Mouse (Mus musculus): ENCODE results near the gene Olfr1392. TPM values are rescaled to one million over a fixed set of nuclear protein-coding genes. Genes with fewer than 3 reads are reported as not detected.

Gene Olfr1392
- polyA plus RNA-seq, 1 experiment from 2014 or later: not detected

DNA sequence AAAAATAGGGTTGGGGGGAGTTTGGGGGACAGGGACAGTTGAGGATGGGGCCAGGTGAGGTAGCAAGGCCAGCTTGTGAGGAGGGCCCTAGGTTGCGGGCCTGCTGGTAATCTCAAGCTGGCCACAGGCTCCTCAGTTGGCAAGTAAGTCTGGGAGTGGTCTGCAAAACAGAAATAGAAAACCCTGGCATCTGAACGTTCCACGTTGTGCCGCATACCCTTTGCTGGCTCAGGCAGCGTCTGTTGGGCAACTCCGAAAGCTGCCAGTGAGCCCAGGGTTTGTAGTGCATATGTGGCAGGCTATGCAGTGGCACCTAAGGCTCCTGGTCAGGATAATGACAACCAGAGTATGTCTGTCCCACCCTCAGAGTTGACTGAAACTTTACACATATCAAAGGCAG, 21.9 kb upstream of the Olfr1392 start:
- Histone ChIP-seq H3K27me3 (ENCODE audit: control insufficient read depth, insufficient read depth, low read depth, low read length) (no peaks in the 10 kb centered on the region), H3K27ac (ENCODE audit: low read length) (no peak overlapping the region), H3K4me3 (ENCODE audit: low read length) (no peak overlapping the region), H3K36me3 (ENCODE audit: control insufficient read depth, insufficient read depth, low read length) (peaks cover 18% of the 10 kb centered on the region), H3K4me1 (replicated peaks; ENCODE audit: control insufficient read depth, insufficient read depth, low read length) (no peaks in the 10 kb centered on the region; the same call in 1 of the 2 replicates), H3K9ac (ENCODE audit: low read length) (no peak overlapping the region), H3K9me3 (ENCODE audit: control insufficient read depth, low read length) (no peaks in the 10 kb centered on the region), H3K4me2 (ENCODE audit: low read depth, low read length) (no peak overlapping the region)
- WGBS: 89% methylated on average over 6 of the region's 6 CpGs
- ATAC-seq (ENCODE audit: low read depth): no peak

DNA sequence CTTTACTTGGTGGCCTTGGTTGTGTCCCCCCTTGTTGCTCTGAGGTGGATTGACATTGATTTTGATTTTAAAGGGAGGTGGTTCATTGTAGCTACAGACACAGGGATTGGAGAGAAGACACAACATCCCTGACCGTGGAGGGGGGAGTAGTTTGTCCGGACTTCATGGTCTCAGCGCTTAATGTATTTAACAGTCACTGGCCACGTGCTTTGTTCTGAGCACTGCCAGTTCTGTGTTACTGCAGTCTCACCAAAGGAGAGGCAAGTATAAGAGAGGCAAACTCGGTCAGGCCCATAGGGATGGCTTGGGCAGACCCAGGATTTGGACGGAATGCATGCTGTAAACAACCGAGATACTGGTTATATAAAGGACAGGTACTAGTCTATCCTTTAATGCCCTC, 21.0 kb upstream of the Olfr1392 start:
- no peak overlapping the region for H3K4me3 ChIP-seq (ENCODE audit: low read length)
- H3K9me3 ChIP-seq (ENCODE audit: control insufficient read depth, low read length): no peaks in the 10 kb centered on the region
- WGBS: 90% methylated on average over 7 of the region's 7 CpGs
- H3K27me3 ChIP-seq (ENCODE audit: control insufficient read depth, insufficient read depth, low read depth, low read length): no peaks in the 10 kb centered on the region
- no peak overlapping the region for H3K4me2 ChIP-seq (ENCODE audit: low read depth, low read length)
- peaks cover 18% of the 10 kb centered on the region for H3K36me3 ChIP-seq (ENCODE audit: control insufficient read depth, insufficient read depth, low read length)
- H3K27ac ChIP-seq (ENCODE audit: low read length): no peak overlapping the region
- no peak for ATAC-seq (ENCODE audit: low read depth)
- no peaks in the 10 kb centered on the region; the same call in 1 of the 2 replicates for H3K4me1 ChIP-seq (replicated peaks; ENCODE audit: control insufficient read depth, insufficient read depth, low read length)
- no peak overlapping the region for H3K9ac ChIP-seq (ENCODE audit: low read length)

DNA sequence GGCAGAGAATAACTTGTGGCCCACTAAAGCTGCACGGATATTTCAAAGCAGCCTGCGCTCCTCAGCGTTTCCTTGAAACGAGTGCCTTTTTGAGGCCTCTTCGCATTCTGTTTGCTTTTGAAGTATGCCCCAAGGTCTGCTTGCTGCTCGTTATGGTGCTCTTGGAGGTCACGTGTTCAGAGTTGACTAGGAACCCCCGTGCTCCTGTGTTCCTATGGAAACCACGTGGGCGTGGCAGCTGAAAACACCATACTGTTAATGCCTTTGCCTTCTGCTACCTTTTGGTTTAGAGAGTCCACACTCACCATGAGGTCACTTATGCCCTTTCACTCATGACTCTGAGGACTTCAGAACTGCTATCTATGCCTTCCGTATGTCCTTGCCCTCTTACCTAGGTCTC, 20.5 kb upstream of the Olfr1392 start:
- Histone ChIP-seq H3K4me3 (ENCODE audit: low read length) (no peak overlapping the region), H3K4me2 (ENCODE audit: low read depth, low read length) (no peak overlapping the region), H3K36me3 (ENCODE audit: control insufficient read depth, insufficient read depth, low read length) (peaks cover 18% of the 10 kb centered on the region), H3K27ac (ENCODE audit: low read length) (no peak overlapping the region), H3K4me1 (replicated peaks; ENCODE audit: control insufficient read depth, insufficient read depth, low read length) (no peaks in the 10 kb centered on the region; the same call in 1 of the 2 replicates), H3K27me3 (ENCODE audit: control insufficient read depth, insufficient read depth, low read depth, low read length) (no peaks in the 10 kb centered on the region), H3K9ac (ENCODE audit: low read length) (no peak overlapping the region), H3K9me3 (ENCODE audit: control insufficient read depth, low read length) (no peaks in the 10 kb centered on the region)
- ATAC-seq (ENCODE audit: low read depth): 0 out of 2 replicates have a peak, but pooled peaks have one; percentile 25
- WGBS: 59% methylated on average over 11 of the region's 11 CpGs

DNA sequence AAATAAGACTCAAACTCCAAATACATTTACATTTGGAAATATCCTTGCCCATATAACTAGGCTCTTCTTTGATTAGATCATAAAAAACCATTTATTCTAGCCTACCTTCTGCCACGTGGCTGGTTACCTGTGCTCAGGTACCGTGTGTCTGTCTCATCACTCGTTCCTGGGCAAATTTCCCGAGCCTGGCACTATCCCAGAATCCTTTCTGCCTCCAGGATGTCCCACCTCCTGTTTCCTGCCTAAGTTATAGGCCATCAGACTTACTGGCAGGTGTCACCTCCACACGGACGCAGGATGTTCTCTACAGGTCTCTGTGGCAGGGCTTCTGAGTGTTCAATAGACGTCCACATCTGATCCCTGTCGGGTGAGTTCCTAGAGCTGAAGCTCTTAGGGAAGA, 20.0 kb upstream of the Olfr1392 start:
- Histone ChIP-seq H3K27me3 (ENCODE audit: control insufficient read depth, insufficient read depth, low read depth, low read length) (no peaks in the 10 kb centered on the region), H3K9ac (ENCODE audit: low read length) (no peak overlapping the region), H3K4me2 (ENCODE audit: low read depth, low read length) (no peak overlapping the region), H3K36me3 (ENCODE audit: control insufficient read depth, insufficient read depth, low read length) (peaks cover 18% of the 10 kb centered on the region), H3K27ac (ENCODE audit: low read length) (no peak overlapping the region), H3K4me1 (replicated peaks; ENCODE audit: control insufficient read depth, insufficient read depth, low read length) (no peaks in the 10 kb centered on the region; the same call in 1 of the 2 replicates), H3K4me3 (ENCODE audit: low read length) (no peak overlapping the region), H3K9me3 (ENCODE audit: control insufficient read depth, low read length) (no peaks in the 10 kb centered on the region)
- 83% methylated on average over 8 of the region's 8 CpGs for WGBS
- ATAC-seq (ENCODE audit: low read depth): no peak

DNA sequence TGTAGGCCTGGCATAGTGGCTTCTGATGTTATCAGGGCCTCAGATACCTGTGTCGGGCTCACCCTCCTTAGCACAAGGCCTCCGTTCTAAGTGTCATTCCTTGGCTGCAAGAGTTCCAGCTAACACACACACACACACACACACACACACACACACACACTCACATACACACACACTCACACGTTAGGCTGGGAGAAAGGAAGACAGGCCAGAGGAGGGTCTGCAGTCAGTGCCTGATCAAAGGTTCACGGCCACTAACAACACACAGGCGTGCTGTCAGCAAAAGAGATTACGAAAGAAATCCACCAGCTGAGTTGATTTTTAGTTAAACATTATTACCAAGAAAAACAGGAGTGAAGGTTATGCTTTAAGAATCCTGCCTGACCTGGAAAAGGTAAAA, 18.4 kb upstream of the Olfr1392 start:
- 42% methylated on average over 6 of the region's 6 CpGs for WGBS
- Histone ChIP-seq H3K36me3 (ENCODE audit: control insufficient read depth, insufficient read depth, low read length) (peaks cover 3% of the 10 kb centered on the region; the same call in 1 of the 2 replicates), H3K9ac (ENCODE audit: low read length) (no peak overlapping the region), H3K9me3 (ENCODE audit: control insufficient read depth, low read length) (no peaks in the 10 kb centered on the region), H3K4me3 (ENCODE audit: low read length) (no peak overlapping the region), H3K4me1 (replicated peaks; ENCODE audit: control insufficient read depth, insufficient read depth, low read length) (no peaks in the 10 kb centered on the region; the same call in 1 of the 2 replicates), H3K27me3 (ENCODE audit: control insufficient read depth, insufficient read depth, low read depth, low read length) (no peaks in the 10 kb centered on the region), H3K27ac (ENCODE audit: low read length) (no peak overlapping the region), H3K4me2 (ENCODE audit: low read depth, low read length) (no peak overlapping the region)
- no peak for ATAC-seq (ENCODE audit: low read depth)

DNA sequence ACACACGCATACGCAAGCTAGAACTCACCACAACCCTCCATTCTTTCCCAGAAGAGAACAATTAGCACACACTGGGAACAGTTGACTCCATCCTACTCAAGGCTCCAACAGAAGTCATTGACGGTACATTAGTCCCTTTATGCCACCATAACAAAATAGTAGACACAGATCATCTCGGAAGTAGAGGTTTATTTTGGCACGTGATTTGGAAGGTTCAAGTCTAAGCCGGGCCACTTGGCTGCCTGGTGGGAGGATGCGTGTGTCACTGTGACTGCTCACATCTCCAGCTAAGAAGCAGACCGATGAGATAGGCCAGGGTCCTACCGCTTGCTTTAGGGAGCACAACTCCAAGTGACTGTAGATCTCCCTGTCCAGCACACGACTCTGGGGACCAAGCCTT, 17.8 kb upstream of the Olfr1392 start:
- ATAC-seq (ENCODE audit: low read depth): no peak

DNA sequence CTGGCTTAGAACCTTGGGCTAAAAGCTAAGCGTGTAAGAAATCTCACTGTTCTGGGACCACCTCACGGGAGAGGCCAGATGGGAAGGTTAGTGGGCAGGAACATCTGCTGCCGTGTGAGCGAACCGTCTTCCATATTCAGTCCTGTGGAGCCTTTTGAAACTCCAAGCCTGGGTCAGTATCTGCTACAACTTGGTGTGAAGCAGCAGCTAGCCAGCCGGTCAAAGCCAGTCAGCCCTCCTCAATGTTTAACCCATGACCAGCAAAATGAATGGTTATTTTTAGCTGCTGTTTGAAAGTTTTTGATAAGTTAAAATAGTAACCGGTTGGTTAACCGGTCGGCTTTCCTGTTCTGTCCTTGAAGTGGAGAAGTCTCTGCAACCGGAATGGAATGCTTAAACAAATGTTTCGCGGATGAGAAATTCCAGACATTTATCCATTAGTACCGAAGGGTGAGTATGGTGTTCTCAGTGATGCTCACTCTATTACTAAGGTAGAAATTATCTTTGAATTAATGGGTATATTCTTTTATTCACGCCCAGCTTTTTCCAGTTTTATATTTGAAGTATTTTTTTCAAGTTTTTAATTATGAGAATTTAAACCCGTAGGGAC, 17.0 kb upstream of the Olfr1392 start:
- Histone ChIP-seq H3K36me3 (ENCODE audit: control insufficient read depth, insufficient read depth, low read length) (no peaks in the 10 kb centered on the region), H3K27ac (ENCODE audit: low read length) (peak overlapping the region; percentile 29; the same call in 1 of the 2 replicates), H3K9ac (ENCODE audit: low read length) (no peak overlapping the region), H3K4me1 (replicated peaks; ENCODE audit: control insufficient read depth, insufficient read depth, low read length) (no peaks in the 10 kb centered on the region; the same call in 1 of the 2 replicates), H3K4me3 (ENCODE audit: low read length) (no peak overlapping the region), H3K4me2 (ENCODE audit: low read depth, low read length) (no peak overlapping the region), H3K9me3 (ENCODE audit: control insufficient read depth, low read length) (no peaks in the 10 kb centered on the region), H3K27me3 (ENCODE audit: control insufficient read depth, insufficient read depth, low read depth, low read length) (no peaks in the 10 kb centered on the region)
- no peak for ATAC-seq (ENCODE audit: low read depth)
- WGBS: 50% methylated on average over 15 of the region's 15 CpGs

More for the DNA sequence above, 17.8 kb upstream of the Olfr1392 start:
- H3K36me3 ChIP-seq (ENCODE audit: control insufficient read depth, insufficient read depth, low read length): no peaks in the 10 kb centered on the region
- 72% methylated on average over 10 of the region's 10 CpGs for WGBS
- no peak overlapping the region for H3K4me3 ChIP-seq (ENCODE audit: low read length)
- no peaks in the 10 kb centered on the region for H3K9me3 ChIP-seq (ENCODE audit: control insufficient read depth, low read length)
- H3K27ac ChIP-seq (ENCODE audit: low read length): no peak overlapping the region
- no peak overlapping the region for H3K4me2 ChIP-seq (ENCODE audit: low read depth, low read length)
- H3K27me3 ChIP-seq (ENCODE audit: control insufficient read depth, insufficient read depth, low read depth, low read length): no peaks in the 10 kb centered on the region
- no peak overlapping the region for H3K9ac ChIP-seq (ENCODE audit: low read length)
- no peaks in the 10 kb centered on the region; the same call in 1 of the 2 replicates for H3K4me1 ChIP-seq (replicated peaks; ENCODE audit: control insufficient read depth, insufficient read depth, low read length)

DNA sequence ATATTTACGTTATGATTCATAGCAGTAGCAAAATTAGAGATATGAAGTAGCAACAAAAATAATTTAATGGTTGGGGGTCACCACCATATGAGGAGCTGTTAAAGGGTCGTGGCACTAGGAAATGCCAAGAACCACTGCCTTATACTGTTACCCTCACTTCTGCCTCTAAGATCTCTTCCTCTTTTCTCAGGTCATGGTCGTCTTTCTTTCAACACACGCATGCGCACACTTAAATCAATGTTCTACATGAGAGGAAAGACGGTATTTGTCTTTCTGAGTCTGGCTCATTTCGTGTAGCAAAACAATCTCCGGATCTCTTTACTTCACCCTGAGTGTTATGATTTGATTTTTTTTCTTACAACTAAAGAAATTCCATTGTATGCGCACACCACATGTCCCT, 15.3 kb upstream of the Olfr1392 start:
- Histone ChIP-seq H3K4me3 (ENCODE audit: low read length) (no peak overlapping the region), H3K9me3 (ENCODE audit: control insufficient read depth, low read length) (no peaks in the 10 kb centered on the region), H3K9ac (ENCODE audit: low read length) (no peak overlapping the region), H3K36me3 (ENCODE audit: control insufficient read depth, insufficient read depth, low read length) (no peaks in the 10 kb centered on the region), H3K4me2 (ENCODE audit: low read depth, low read length) (no peak overlapping the region), H3K27ac (ENCODE audit: low read length) (no peak overlapping the region), H3K27me3 (ENCODE audit: control insufficient read depth, insufficient read depth, low read depth, low read length) (no peaks in the 10 kb centered on the region), H3K4me1 (replicated peaks; ENCODE audit: control insufficient read depth, insufficient read depth, low read length) (no peaks in the 10 kb centered on the region; the same call in 1 of the 2 replicates)
- 86% methylated on average over 9 of the region's 9 CpGs for WGBS
- ATAC-seq (ENCODE audit: low read depth): no peak

DNA sequence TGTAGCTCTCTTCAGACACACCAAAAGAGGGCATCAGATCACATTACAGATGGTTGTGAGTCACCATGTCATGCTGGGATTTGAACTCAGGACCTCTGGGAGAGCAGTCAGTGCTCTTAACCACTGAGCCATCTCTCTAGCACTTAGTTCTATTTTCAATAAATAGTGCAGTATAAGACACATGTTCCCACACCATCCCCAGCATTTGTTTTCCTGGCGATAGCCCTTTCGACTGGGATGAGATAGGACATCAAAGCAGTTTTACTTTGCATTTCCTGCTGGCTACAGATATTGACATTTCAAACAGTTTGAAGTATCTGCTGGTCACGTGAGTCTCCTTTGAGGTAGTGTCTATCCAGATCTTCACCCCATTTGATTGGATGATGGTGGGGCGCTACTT, 14.7 kb upstream of the Olfr1392 start:
- H3K9ac ChIP-seq (ENCODE audit: low read length): no peak overlapping the region
- H3K27me3 ChIP-seq (ENCODE audit: control insufficient read depth, insufficient read depth, low read depth, low read length): no peaks in the 10 kb centered on the region
- no peak overlapping the region for H3K4me2 ChIP-seq (ENCODE audit: low read depth, low read length)
- H3K27ac ChIP-seq (ENCODE audit: low read length): no peak overlapping the region
- H3K4me1 ChIP-seq (replicated peaks; ENCODE audit: control insufficient read depth, insufficient read depth, low read length): no peaks in the 10 kb centered on the region; the same call in 1 of the 2 replicates
- no peak overlapping the region for H3K4me3 ChIP-seq (ENCODE audit: low read length)
- no peaks in the 10 kb centered on the region for H3K9me3 ChIP-seq (ENCODE audit: control insufficient read depth, low read length)
- H3K36me3 ChIP-seq (ENCODE audit: control insufficient read depth, insufficient read depth, low read length): no peaks in the 10 kb centered on the region
- 75% methylated on average over 4 of the region's 4 CpGs for WGBS
- no peak for ATAC-seq (ENCODE audit: low read depth)
